Mouse (Mus musculus) layer of hippocampus, adult 11-12 months (tissue): ENCODE measurements around the gene Cnot1.
"Not testable (repeated sequence)": the region's sequence is repeated elsewhere in the genome, so short reads cannot be mapped to it uniquely, and the experiment has no call there.

Experiments used
- DNase-seq: peaks from one replicate; pipeline ENCODE4 v3.0.0; 2022; ENCODE audit warnings: low spot score

The Cnot1 gene

GRCm38 (mm10) chr8:95816044-95816708, 8.9 kb upstream of the Cnot1 start:
- no peak for DNase-seq

GRCm38 (mm10) chr8:95810184-95810591, 2.9 kb upstream of the Cnot1 start:
- DNase-seq: no peak

DNA sequence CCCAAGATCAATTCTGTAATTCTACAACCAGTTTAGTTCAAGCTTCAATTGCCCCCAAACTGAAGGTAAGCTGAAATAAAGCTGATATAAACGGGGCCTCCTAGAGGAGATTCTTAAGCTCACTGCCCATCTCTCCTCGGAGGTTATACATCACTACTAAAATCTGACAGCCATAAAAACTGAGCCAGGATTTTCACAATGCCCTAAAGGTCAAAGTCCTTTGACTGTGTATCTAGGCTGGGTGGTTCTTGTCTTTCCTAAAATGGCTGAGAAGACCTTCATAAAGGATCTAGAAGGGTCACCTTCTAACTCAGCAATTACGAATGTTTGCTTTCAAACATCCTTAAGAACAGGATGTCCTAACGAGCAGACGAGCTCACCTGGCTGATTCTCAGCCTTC, 1.9 kb upstream of the Cnot1 start:
- DNase-seq: no peak

DNA sequence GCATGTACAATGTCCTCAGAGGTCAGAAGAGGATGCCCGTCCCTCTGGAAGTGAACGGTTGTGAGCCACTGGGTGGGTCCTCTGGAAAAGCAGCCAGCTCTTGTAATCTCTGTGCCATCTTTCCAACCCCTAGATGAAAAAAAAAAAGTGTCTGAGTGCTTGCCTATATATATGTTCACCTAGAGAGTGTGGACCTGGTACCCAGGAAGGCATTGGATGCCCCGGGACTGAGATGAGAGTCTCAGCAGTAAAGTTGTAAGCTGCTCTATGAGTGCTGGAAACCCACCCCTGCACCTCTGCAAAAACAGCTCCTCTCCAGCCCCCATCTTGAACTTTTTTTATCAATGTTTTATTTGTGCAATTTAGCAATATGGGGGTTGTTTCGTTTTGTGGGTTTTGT, 1.4 kb upstream of the Cnot1 start:
- DNase-seq: no peak

DNA sequence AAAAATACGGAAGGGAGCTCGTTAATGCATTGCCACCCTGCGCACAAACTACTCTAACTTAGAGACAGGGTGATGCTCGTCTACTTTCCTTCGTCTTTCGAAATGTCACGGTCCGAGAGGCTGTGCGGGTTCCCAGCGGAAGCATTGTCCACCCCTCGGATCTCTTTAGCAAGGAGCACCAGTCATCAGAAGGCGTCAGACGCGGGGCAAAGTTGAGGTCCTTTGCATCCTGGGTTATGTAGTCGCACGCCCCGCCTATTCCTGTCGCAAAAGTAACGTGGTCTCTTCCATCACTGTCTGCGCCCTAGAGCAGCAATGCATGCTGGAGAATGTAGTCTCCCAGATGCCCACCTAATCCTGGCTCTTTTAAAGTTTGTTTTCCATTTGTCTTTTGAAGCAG, 597 bp upstream of the Cnot1 start:
- peak; percentile 97 for DNase-seq

GRCm38 (mm10) chr8:95806461-95807191, 638 bp downstream of the Cnot1 start:
- DNase-seq: no peak

DNA sequence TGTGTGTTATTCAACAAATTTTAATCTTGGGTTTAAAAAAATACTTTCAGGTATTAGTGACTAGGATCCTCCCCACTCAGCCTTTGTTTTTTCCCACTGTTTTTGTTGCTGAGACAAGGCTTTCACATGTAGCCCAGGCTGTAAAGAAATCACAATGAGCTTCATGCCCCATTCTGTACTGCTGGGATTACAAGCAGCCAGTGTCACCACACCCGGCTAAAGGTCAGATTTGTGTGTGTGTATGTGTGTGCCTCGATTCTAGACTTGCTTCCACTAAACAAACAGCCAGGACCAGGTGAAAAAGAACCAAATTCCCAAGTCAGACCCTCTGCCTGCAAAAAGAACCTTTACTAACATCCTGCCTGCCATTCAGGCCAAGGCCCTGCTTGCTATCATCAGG, 1.8 kb downstream of the Cnot1 start:
- DNase-seq: no peak

DNA sequence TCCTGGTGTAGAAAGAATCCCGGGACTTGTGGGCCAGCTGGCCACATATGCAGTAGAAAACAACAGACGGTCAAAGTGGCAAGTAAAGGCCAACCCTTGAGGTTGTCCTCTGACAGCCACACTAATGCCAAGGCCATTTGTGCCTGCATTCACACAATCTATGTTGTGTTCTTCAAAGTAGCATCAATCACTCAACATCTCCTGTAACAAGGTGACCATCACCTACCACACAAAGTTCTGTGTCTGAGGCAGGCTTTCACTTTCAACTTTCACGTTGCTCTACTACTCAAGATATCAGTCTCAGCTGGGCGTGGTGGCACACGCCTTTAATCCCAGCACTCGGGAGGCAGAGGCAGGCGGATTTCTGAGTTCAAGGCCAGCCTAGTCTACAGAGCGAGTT, 5.0 kb downstream of the Cnot1 start:
- DNase-seq: no peak

DNA sequence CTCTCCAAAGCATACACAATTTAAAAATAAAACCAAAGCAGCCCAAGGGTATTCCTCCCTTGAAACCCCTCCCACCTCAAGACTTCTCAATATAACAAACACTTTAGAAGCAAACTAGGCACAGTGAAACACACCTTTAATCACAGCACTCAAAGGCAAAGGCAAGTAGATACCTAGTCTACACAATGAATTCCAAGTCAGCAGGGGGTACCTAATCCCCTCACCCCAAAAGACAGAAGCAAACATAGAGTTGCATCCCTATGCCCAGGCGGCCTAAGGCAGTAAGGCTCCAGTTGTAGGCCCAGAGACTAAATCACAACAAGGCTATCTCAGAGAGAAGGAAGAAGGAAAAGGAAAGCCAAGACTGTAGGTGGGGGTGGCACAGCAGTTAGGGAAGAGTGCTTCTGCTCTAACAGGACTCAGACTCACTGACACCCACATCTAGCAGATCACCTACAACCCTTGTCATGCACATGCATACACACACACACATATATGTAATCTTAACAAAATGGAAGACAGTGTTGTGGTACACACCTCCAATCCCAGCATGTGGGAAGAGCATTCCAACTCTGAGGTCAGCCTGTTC, 5.7 kb downstream of the Cnot1 start:
- no peak for DNase-seq

DNA sequence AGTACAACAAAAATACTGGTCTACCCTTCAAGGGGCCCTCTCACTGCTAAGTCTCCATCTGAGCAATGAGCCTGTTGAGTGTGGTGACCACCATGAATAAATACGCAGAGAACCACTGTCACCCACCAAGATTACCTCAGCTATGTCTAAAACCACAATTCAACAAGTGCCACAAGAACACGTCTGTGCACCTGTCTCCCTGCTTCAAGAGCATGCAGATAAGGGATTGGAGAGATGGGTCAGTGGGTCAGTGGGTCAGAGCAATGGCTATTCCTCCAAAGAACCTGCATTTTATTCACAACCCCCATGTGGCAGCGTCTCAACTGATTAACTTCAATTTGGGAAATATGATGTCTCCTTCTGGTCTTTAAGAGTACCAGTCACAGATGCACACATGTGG, 6.9 kb downstream of the Cnot1 start:
- no peak for DNase-seq

DNA sequence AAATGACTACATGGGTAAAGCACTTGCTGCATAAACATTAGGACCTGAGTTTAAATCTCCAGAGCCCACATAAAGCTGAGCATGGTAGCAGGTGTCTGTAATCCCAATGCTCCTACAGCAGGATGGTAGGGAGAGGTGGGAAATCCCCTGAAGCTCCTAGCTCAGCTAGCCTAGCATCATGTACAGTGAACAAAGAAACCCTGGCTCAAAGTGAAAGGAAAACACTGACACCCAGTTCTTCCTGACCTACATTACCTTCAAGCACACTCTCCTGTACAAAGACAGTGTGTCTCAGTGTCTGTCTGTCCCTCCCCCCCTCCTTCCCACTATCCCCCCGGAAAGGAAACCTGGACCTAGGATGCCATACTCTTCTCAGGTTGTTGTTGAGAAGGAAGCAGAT, 7.4 kb downstream of the Cnot1 start:
- DNase-seq: no peak

- no peak for DNase-seq
Measured at GRCm38 (mm10) chr8:95799117-95799516, 8.1 kb downstream of the Cnot1 start.

- DNase-seq: not testable (repeated sequence)
Measured at GRCm38 (mm10) chr8:95795333-95796061, 11.8 kb downstream of the Cnot1 start.

GRCm38 (mm10) chr8:95785591-95785990, 21.7 kb downstream of the Cnot1 start:
- DNase-seq: no peak

GRCm38 (mm10) chr8:95782628-95783027, 24.6 kb downstream of the Cnot1 start:
- no peak for DNase-seq

- DNase-seq: no peak
Measured at GRCm38 (mm10) chr8:95781775-95782174, 25.5 kb downstream of the Cnot1 start.

GRCm38 (mm10) chr8:95781085-95781484, 26.2 kb downstream of the Cnot1 start:
- no peak for DNase-seq

DNA sequence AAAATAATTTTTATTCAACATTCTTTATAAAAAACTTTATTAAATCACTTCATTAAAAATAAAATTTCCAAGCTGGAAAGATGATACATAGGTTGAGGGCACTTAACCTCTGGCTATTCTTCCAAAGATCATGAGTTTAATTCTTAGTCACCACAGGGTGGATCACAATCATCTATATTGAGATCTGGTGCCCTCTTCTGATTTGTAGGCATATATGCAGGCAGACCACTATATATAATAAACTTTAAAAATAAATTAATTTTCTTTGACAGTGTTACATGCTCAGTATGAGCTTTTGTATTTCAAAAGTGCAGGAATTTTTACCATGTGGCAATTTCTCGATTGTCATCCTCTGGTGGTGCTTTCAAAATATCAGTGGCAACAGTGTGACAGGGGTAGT, 43.1 kb downstream of the Cnot1 start:
- DNase-seq: no peak

GRCm38 (mm10) chr8:95760323-95760722, 46.9 kb downstream of the Cnot1 start:
- DNase-seq: no peak

DNA sequence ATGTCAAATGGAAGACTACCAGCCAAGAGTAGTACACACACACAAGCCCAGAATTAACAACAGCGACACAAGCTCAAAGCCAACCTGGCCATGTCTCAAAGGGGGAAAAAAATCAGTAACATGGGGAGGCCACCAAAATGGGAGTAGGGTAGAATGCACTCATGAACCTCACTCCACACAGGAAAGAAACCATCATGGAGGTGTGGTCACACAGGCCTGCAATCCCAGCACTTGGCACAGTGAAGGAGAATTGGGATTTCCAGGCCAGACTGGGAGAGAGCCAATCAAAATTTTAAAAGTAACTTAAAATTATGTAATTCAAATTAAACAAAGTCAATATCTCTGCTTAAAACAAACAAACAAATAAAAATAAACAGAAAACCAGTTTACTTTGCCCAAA, 55.3 kb downstream of the Cnot1 start:
- DNase-seq: no peak

- DNase-seq: no peak
Measured at GRCm38 (mm10) chr8:95748028-95748427, 59.2 kb downstream of the Cnot1 start.

DNA sequence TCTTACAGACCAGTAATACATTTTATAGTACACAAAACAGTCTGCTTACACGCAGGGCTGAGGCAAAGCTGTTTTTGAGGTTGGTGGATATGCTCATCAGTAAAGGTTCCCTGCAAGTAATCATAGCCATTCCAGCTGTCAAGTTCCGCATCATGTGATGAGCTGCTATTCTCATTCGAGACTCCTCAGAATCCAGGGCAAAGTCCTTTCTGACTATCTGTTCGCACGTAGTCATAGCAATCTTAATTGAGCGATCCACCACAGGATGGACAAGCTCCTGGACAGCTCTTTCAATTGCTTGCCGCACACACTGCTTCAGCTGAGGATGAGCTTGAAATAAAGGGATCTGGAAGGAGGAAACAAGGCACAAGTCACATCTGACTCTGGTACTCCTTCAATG, 65.5 kb downstream of the Cnot1 start:
- DNase-seq: no peak

DNA sequence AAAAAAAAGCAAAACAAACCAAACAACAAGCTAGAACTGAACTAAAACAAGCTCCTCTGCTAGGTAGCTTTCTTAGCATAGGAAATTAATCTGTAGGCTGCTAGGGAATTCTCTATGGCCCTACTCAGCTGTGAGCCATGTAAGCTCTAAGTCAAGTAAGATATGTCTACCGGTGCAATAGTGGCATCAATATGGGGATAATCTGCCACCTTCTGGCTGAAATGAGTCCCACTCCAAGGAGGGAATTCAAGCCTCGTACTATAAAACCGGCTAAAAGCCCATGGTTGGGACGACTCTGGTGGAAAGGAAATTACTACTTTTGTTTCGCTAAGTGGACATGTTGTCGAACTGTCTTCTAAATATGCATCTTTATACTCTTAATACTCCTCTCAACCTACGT, 68.7 kb downstream of the Cnot1 start:
- DNase-seq: peak; percentile 27
